Mouse (Mus musculus) mesoderm, embryonic 11.5 days (tissue): ENCODE results near the gene Gm13040.
"Not testable (repeated sequence)": the region's sequence is repeated elsewhere in the genome, so short reads cannot be mapped to it uniquely, and the experiment has no call there.

Source experiments
- DNase-seq: peaks from one replicate; pipeline ENCODE4 v3.0.0-alpha.2; 2012; ENCODE audit warnings: low read depth, low spot score

Gm13040 gene

DNA sequence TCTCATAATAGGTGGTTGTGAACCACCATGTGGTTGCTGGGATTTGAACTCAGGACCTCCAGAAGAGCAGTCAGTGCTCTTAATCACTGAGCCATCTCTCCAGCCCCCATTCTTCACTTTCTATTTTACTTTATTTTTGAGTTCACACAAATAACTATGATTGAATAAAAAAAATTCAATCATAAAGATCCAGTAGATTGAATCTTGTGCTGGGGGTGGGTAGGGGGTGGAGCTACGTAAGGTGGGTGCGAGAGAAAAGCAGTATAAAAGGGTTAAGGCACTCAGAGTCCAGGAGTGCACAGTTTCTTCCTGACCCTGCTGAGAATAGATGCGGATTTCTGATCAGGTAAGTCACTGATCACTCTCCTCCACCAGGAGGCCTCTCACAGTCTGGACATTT lies at the start of gene Gm13040:
Gm13040 (plus strand) TSS at position 301 of the 400 bp plus-strand sequence.
- DNase-seq: not testable (repeated sequence)

DNA sequence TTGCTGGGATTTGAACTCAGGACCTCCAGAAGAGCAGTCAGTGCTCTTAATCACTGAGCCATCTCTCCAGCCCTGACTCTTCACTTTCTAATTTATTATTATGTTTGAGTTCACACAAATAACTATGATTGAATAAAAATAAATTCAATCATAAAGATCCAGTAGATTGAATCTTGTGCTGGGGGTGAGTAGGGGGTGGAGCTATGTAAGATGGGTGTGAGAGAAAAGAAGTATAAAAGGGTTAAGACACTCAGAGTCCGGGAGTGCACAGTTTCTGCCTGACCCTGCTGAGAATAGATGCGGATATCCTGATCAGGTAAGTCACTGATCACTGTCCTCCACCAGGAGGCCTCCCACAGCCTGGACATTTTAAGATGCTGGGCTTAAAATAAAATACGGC lies 24.7 kb upstream of the Gm13040 start, which contains the start of gene Gm13043:
Gm13043 (plus strand) TSS at position 301 of the 400 bp plus-strand sequence.
- no peak for DNase-seq

DNA sequence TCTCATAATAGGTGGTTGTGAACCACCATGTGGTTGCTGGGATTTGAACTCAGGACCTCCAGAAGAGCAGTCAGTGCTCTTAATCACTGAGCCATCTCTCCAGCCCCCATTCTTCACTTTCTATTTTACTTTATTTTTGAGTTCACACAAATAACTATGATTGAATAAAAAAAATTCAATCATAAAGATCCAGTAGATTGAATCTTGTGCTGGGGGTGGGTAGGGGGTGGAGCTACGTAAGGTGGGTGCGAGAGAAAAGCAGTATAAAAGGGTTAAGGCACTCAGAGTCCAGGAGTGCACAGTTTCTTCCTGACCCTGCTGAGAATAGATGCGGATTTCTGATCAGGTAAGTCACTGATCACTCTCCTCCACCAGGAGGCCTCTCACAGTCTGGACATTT lies 15.6 kb downstream of the Gm13040 start, which contains the start of the genes BC080695 and Gm13057:
BC080695 (plus strand) TSS at position 301 of the 400 bp plus-strand sequence.
Gm13057 (plus strand) TSS at position 310 of the 400 bp plus-strand sequence.
- DNase-seq: not testable (repeated sequence)
